Mouse (Mus musculus) embryonic facial prominence, embryonic 14.5 days (tissue): ENCODE results near the gene Pde9a. TPM values are rescaled to one million over a fixed set of nuclear protein-coding genes. Genes with fewer than 3 reads are reported as not detected.

Experiments used
- ATAC-seq: fragments of 200-750 bp; cut with Nextera tagmentation; 2 replicates; pipeline ENCODE4 v1.8.0; 2017; ENCODE audit warnings: low read depth, moderate number of reproducible peaks, moderate TSS enrichment
- DNase-seq: peaks from one replicate; pipeline ENCODE4 v3.0.0-alpha.2; 2015; ENCODE audit warnings: low spot score
- H3K27ac ChIP-seq: fragments of 300-500 bp; sonication (generic); replicated peaks from 2 replicates; pipeline ENCODE4 v1.5.1; 2014; ENCODE audit warnings: low read depth, mild to moderate bottlenecking, low read length, moderate library complexity
- H3K27me3 ChIP-seq: fragments of 300-500 bp; sonication (generic); replicated peaks from 2 replicates; pipeline ENCODE4 v1.6.1; 2014; ENCODE audit warnings: low read length; ENCODE audit not compliant: control insufficient read depth, insufficient read depth
- H3K36me3 ChIP-seq: fragments of 300-500 bp; sonication (generic); 2 replicates; pipeline ENCODE4 v1.6.1; 2014; ENCODE audit warnings: low read length, mixed read lengths; ENCODE audit not compliant: control insufficient read depth, insufficient read depth
- H3K4me1 ChIP-seq: fragments of 300-500 bp; sonication (generic); 2 replicates; pipeline ENCODE4 v1.6.1; 2014; ENCODE audit warnings: antibody characterized with exemption, low read length; ENCODE audit not compliant: control insufficient read depth, insufficient read depth
- H3K4me2 ChIP-seq: fragments of 300-500 bp; sonication (generic); 2 replicates; pipeline ENCODE4 v1.6.1; 2014; ENCODE audit warnings: low read depth, mild to moderate bottlenecking, low read length, moderate library complexity, mixed read lengths
- H3K4me3 ChIP-seq: fragments of 300-500 bp; sonication (generic); 2 replicates; pipeline ENCODE4 v1.5.1; 2014; ENCODE audit warnings: low read depth, mild to moderate bottlenecking, low read length
- H3K9ac ChIP-seq: fragments of 300-500 bp; sonication (generic); 2 replicates; pipeline ENCODE4 v1.6.1; 2014; ENCODE audit warnings: low read depth, mild to moderate bottlenecking, low read length, moderate library complexity, mixed read lengths
- H3K9me3 ChIP-seq: fragments of 300-500 bp; sonication (generic); 2 replicates; pipeline ENCODE4 v1.6.1; 2016; ENCODE audit warnings: low read length; ENCODE audit not compliant: control insufficient read depth
- WGBS: fragments of 180-500 bp; shearing (Covaris S2); extraction: QIAGEN DNeasy Blood & Tissue Kit; methylation state at CpG from one replicate; pipeline ENCODE4 v1.1.7; 2014; 5-methylcytosine and 5-hydroxymethylcytosine counted together
- polyA plus RNA-seq: library from polyadenylated mRNA; unstranded; fragments of >200 nt; fragmentation: Nextera tagmentation; extraction: Ambion mirVana; gene quantifications from 2 replicates; pipeline ENCODE4 v1.2.1, GENCODE M21; 2014

Gene Pde9a
- polyA plus RNA-seq, 1 experiment from 2014 or later, result 14.5 TPM

DNA sequence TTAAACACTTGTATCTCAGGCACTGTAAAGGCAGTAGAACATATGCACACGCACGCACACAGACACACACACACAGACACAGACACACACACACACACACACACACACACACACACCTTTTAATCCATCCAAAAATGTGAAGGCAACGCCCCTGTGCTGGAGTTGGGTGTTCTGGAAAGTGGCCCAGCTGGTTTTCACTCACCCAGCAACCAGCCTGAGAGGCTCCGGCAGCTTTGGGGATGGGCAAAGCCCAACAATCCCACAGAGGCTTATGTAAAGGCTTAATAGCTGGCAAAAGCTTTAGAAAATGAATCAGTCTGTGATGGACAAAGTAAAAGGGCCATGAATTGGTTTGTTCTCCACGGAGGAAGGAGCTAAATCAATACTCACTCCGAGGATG, 14.3 kb downstream of the Pde9a start:
- no peaks in the 10 kb centered on the region for H3K27me3 ChIP-seq
- no peaks in the 10 kb centered on the region for H3K9me3 ChIP-seq
- no peak overlapping the region for H3K4me3 ChIP-seq
- 73% methylated on average over 6 of the region's 6 CpGs for WGBS
- no peak overlapping the region for H3K4me2 ChIP-seq
- peak; percentile 80 for ATAC-seq
- peak overlapping the region; percentile 63; the same call in 1 of the 2 replicates for H3K27ac ChIP-seq
- H3K36me3 ChIP-seq, result no peaks in the 10 kb centered on the region
- DNase-seq, result peak; percentile 88
- peaks cover 16% of the 10 kb centered on the region for H3K4me1 ChIP-seq
- peak overlapping the region; percentile 25; the same call in 1 of the 2 replicates for H3K9ac ChIP-seq

- no peak for DNase-seq
- no peak for ATAC-seq
- no peaks in the 10 kb centered on the region for H3K27me3 ChIP-seq
- 82% methylated on average over 3 of the region's 3 CpGs for WGBS
- H3K27ac ChIP-seq, result no peak overlapping the region
- no peak overlapping the region for H3K4me3 ChIP-seq
- no peaks in the 10 kb centered on the region for H3K9me3 ChIP-seq
- H3K9ac ChIP-seq, result no peak overlapping the region
- no peak overlapping the region for H3K4me2 ChIP-seq
- H3K36me3 ChIP-seq, result no peaks in the 10 kb centered on the region
- peaks cover 18% of the 10 kb centered on the region for H3K4me1 ChIP-seq
Measured at GRCm38 (mm10) chr17:31401160-31401559, 15.2 kb downstream of the Pde9a start.

- no peaks in the 10 kb centered on the region for H3K9me3 ChIP-seq
- ATAC-seq (peak; percentile 22; the same call in 1 of the 2 replicates), DNase-seq (peak; percentile 68)
- no peak overlapping the region; the same call in 1 of the 2 replicates for H3K9ac ChIP-seq
- H3K27me3 ChIP-seq, result no peaks in the 10 kb centered on the region
- 39% methylated on average over 8 of the region's 8 CpGs for WGBS
- H3K27ac ChIP-seq, result peak overlapping the region; percentile 71
- H3K4me3 ChIP-seq, result no peak overlapping the region
- H3K36me3 ChIP-seq, result no peaks in the 10 kb centered on the region
- peaks cover 24% of the 10 kb centered on the region for H3K4me1 ChIP-seq
- H3K4me2 ChIP-seq, result peak overlapping the region; percentile 5; the same call in 1 of the 2 replicates
Measured at GRCm38 (mm10) chr17:31402713-31403112, 16.7 kb downstream of the Pde9a start.

- peak; percentile 69 for DNase-seq
- WGBS, result 42% methylated on average over 6 of the region's 6 CpGs
- H3K4me2 ChIP-seq, result no peak overlapping the region
- peak; percentile 16; the same call in 1 of the 2 replicates for ATAC-seq
- no peak overlapping the region for H3K27ac ChIP-seq
- H3K9ac ChIP-seq, result no peak overlapping the region
- H3K9me3 ChIP-seq, result no peaks in the 10 kb centered on the region
- no peak overlapping the region for H3K4me3 ChIP-seq
- no peaks in the 10 kb centered on the region for H3K27me3 ChIP-seq
- no peaks in the 10 kb centered on the region for H3K36me3 ChIP-seq
- peaks cover 32% of the 10 kb centered on the region for H3K4me1 ChIP-seq
Measured at GRCm38 (mm10) chr17:31405694-31406227, 19.8 kb downstream of the Pde9a start.

DNA sequence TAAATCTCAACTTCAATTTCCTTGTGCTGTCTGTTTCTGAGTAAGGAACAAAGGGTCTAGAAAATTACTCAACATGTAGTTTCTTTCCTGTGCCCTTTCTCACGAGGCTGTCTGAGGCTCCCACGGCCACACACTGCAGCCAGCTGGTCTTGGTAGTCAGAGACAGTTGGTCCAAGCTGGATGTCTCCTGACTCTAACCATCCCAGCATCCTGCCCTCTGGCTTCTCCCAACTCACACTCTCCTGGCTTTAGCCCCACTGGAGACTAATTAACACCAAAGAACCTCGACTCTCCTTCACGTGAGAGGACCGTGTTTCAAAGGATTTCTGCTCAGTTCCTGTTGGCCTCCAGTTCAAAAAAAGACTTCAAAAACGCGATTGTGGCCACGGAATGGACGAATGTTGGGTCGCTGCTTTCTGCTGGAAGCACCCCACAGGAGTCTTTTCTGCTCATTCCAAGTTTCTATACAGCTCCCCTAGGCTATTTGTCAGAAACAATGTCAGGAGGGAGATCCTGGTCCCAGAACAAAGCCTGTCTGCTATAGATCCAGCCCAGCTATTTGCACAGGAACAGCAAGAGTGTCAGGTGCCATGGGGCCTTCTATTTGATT, 23.8 kb downstream of the Pde9a start:
- 19% methylated on average over 10 of the region's 10 CpGs for WGBS
- H3K4me2 ChIP-seq, result no peak overlapping the region
- no peaks in the 10 kb centered on the region for H3K9me3 ChIP-seq
- H3K4me3 ChIP-seq, result no peak overlapping the region
- peaks cover 20% of the 10 kb centered on the region for H3K4me1 ChIP-seq
- no peaks in the 10 kb centered on the region for H3K27me3 ChIP-seq
- no peak overlapping the region for H3K9ac ChIP-seq
- DNase-seq, result peak; percentile 50
- no peak for ATAC-seq
- 0 out of 2 replicates have a peak, but pooled peaks cover 8% of the 10 kb centered on the region for H3K36me3 ChIP-seq
- peak overlapping the region; percentile 7; the same call in 1 of the 2 replicates for H3K27ac ChIP-seq

GRCm38 (mm10) chr17:31415258-31415657, 29.2 kb downstream of the Pde9a start:
- WGBS, result 77% methylated on average over 9 of the region's 9 CpGs
- ATAC-seq (no peak), DNase-seq (peak; percentile 14)
- H3K4me2 ChIP-seq, result no peak overlapping the region
- H3K27ac ChIP-seq, result no peak overlapping the region
- H3K9ac ChIP-seq, result no peak overlapping the region
- no peaks in the 10 kb centered on the region for H3K27me3 ChIP-seq
- no peak overlapping the region for H3K4me3 ChIP-seq
- peaks cover 31% of the 10 kb centered on the region for H3K36me3 ChIP-seq
- no peaks in the 10 kb centered on the region for H3K4me1 ChIP-seq
- no peaks in the 10 kb centered on the region for H3K9me3 ChIP-seq

GRCm38 (mm10) chr17:31418804-31419597, 33.0 kb downstream of the Pde9a start:
- Histone ChIP-seq H3K27ac (no peak overlapping the region), H3K4me3 (no peak overlapping the region), H3K9me3 (no peaks in the 10 kb centered on the region), H3K27me3 (no peaks in the 10 kb centered on the region), H3K36me3 (peaks cover 33% of the 10 kb centered on the region), H3K4me2 (no peak overlapping the region), H3K4me1 (no peaks in the 10 kb centered on the region), H3K9ac (no peak overlapping the region)
- WGBS, result 81% methylated on average over 17 of the region's 17 CpGs
- peak; percentile 12 for DNase-seq
- ATAC-seq, result no peak

- 62% methylated on average over 2 of the region's 2 CpGs for WGBS
- Histone ChIP-seq H3K9me3 (no peaks in the 10 kb centered on the region), H3K4me2 (no peak overlapping the region), H3K4me3 (no peak overlapping the region), H3K36me3 (peaks cover 28% of the 10 kb centered on the region), H3K27me3 (no peaks in the 10 kb centered on the region), H3K4me1 (no peaks in the 10 kb centered on the region), H3K27ac (no peak overlapping the region), H3K9ac (no peak overlapping the region)
- ATAC-seq (no peak), DNase-seq (no peak)
Measured at GRCm38 (mm10) chr17:31419598-31419950, 33.6 kb downstream of the Pde9a start.
